Mouse (Mus musculus): ENCODE results near the gene Itga2b. TPM values are rescaled to one million over a fixed set of nuclear protein-coding genes. Genes with fewer than 3 reads are reported as not detected.
"Not testable (repeated sequence)": the region's sequence is repeated elsewhere in the genome, so short reads cannot be mapped to it uniquely, and the experiment has no call there.

Itga2b gene
- polyA plus RNA-seq, 1 experiment from 2014 or later, result 7.1 TPM

DNA sequence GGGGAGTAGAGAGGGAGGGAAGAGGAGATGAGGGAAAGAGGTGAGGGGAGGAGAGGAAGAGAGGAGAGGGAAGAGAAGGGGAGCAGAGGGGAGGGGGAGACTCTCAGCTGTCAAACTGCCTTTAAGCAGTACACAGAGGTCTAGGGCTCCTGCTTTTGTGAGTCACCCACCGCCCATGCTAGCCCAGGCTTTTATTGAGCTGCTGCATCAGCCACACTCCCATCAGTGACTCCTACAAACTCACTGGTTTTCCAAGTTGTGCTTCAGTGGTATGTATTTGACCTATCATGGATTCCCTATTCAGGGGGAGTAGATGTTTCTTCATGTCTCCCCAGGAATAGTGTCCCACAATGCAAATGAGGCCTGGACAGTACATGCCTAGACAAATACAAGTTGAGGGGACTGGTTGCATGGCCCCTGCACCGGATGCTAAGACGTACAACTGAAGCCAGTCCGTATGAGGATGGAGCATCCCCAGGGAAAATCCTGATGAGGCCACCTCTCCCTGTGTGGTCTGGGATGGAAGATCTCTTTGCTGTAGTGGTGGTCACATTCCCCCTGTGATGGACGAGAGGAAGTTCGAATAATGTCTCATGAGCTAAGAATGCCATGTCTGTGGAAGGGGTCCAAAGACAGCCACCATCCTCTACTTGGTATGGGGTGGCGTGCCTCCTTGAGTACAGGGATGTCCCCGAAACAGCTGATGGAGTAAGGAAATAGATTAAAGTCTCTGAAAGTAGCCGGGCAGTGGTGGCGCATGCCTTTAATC lies 54.7 kb downstream of the Itga2b start:
- WGBS, result 71% methylated on average over 10 of the region's 10 CpGs
- no peaks in the 10 kb centered on the region; the same call in 1 of the 2 replicates for H3K27me3 ChIP-seq
- H3K9me3 ChIP-seq, result no peaks in the 10 kb centered on the region
- no peaks in the 10 kb centered on the region for H3K36me3 ChIP-seq
- no peak overlapping the region for H3K27ac ChIP-seq (replicated peaks)
- ATAC-seq (ENCODE audit: low FRiP score, low read depth), result no peak
- H3K4me1 ChIP-seq, result 0 out of 2 replicates have a peak, but pooled peaks cover 3% of the 10 kb centered on the region
- H3K4me3 ChIP-seq, result no peak overlapping the region
- no peak overlapping the region for H3K4me2 ChIP-seq (replicated peaks)
- no peak overlapping the region for H3K9ac ChIP-seq (replicated peaks)

DNA sequence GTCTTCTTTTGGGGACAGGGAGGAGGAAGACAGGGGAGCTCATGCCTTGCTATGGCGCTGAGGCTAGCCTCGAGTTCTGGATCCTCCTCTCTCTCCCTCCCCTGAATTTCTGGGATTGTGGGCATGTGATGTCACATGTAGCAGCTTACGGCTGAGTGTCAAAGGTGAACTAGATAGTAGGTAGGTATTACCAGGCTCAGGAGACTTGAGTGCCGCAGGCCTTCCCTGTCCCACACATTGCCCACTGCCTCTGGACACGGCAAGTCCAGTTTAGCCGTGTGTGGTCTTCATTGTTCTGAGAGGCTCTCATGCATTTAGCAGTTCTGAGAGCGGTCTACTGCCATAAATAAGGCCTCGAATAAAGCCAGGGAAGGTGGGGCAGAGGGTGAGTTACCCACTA lies 56.9 kb downstream of the Itga2b start:
- no peak overlapping the region for H3K4me3 ChIP-seq
- H3K9me3 ChIP-seq, result no peaks in the 10 kb centered on the region
- H3K9ac ChIP-seq (replicated peaks), result no peak overlapping the region
- H3K4me2 ChIP-seq (replicated peaks), result no peak overlapping the region
- H3K36me3 ChIP-seq, result no peaks in the 10 kb centered on the region
- no peak overlapping the region for H3K27ac ChIP-seq (replicated peaks)
- 74% methylated on average over 8 of the region's 8 CpGs for WGBS
- 0 out of 2 replicates have a peak, but pooled peaks cover 3% of the 10 kb centered on the region for H3K4me1 ChIP-seq
- no peaks in the 10 kb centered on the region; the same call in 1 of the 2 replicates for H3K27me3 ChIP-seq
- no peak for ATAC-seq (ENCODE audit: low FRiP score, low read depth)

DNA sequence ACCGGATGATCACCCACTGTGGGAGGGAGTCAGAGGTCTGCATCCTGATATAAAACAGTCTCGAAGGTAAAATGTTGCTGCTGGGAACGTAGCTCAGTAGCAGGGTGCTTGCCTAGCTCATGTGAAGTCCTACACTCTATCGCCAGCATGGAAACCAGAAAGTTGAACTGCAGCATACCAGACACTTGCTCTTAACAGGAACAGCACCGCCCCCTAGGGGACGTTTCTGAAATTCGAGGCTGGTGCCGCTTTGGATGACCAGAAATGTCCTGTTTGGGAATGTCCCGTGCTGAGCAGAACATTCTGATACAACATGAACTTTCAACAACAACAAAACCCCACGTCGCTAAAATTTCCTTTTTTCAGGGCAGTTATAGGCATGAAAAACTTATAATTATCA lies 58.2 kb downstream of the Itga2b start:
- H3K9me3 ChIP-seq, result no peaks in the 10 kb centered on the region
- no peak for ATAC-seq (ENCODE audit: low FRiP score, low read depth)
- no peak overlapping the region for H3K27ac ChIP-seq (replicated peaks)
- no peak overlapping the region for H3K4me2 ChIP-seq (replicated peaks)
- H3K27me3 ChIP-seq, result no peaks in the 10 kb centered on the region; the same call in 1 of the 2 replicates
- 9% methylated on average over 11 of the region's 11 CpGs for WGBS
- peaks cover 10% of the 10 kb centered on the region for H3K4me1 ChIP-seq
- no peak overlapping the region for H3K9ac ChIP-seq (replicated peaks)
- H3K36me3 ChIP-seq, result no peaks in the 10 kb centered on the region
- H3K4me3 ChIP-seq, result no peak overlapping the region

DNA sequence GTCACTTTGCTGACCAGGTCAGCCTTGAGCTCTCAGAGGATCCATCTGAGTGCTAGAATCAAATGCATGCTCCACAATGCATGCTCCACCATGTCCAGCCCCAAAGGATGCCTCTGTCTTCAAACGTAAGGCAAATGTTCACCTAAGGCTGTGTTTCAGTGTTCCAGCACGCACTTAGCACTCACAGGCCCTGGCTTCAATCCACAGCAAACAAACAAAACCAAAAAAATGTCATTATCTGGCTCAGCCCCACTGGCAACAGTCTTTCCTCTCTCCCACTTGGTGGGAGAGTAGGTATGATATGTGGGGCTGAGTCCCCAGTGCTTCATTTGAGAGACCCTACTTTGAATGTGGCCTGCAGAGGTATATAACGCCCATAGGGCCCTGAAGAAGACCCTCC lies 58.9 kb downstream of the Itga2b start:
- no peak overlapping the region for H3K4me3 ChIP-seq
- peaks cover 17% of the 10 kb centered on the region for H3K4me1 ChIP-seq
- no peak overlapping the region for H3K27ac ChIP-seq (replicated peaks)
- no peak overlapping the region for H3K4me2 ChIP-seq (replicated peaks)
- no peaks in the 10 kb centered on the region; the same call in 1 of the 2 replicates for H3K27me3 ChIP-seq
- no peak for ATAC-seq (ENCODE audit: low FRiP score, low read depth)
- no peaks in the 10 kb centered on the region for H3K9me3 ChIP-seq
- H3K36me3 ChIP-seq, result no peaks in the 10 kb centered on the region
- no peak overlapping the region for H3K9ac ChIP-seq (replicated peaks)
- WGBS, result 87% methylated on average over 3 of the region's 3 CpGs

DNA sequence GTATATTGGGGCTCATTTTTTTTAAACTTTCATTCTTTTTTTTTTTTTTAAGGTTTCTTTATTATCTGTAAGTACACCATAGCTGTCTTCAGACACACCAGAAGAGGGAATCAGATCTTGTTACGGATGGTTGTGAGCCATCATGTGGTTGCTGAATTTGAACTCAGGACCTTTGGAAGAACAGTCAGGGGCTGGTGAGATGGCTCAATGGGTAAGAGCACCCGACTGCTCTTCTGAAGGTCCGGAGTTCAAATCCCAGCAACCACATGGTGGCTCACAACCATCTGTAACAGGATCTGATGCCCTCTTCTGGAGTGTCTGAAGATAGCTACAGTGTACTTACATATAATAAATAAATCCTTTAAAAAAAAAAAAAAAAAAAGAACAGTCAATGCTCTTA lies 59.6 kb downstream of the Itga2b start:
- H3K4me3 ChIP-seq; H3K27ac ChIP-seq (replicated peaks); ATAC-seq (ENCODE audit: low FRiP score, low read depth); H3K9me3 ChIP-seq; H3K4me2 ChIP-seq (replicated peaks); H3K36me3 ChIP-seq; H3K27me3 ChIP-seq; H3K9ac ChIP-seq (replicated peaks): not testable (repeated sequence)
- H3K4me1 ChIP-seq, result peaks cover 24% of the 10 kb centered on the region
- 96% methylated on average over 3 of the region's 3 CpGs for WGBS

DNA sequence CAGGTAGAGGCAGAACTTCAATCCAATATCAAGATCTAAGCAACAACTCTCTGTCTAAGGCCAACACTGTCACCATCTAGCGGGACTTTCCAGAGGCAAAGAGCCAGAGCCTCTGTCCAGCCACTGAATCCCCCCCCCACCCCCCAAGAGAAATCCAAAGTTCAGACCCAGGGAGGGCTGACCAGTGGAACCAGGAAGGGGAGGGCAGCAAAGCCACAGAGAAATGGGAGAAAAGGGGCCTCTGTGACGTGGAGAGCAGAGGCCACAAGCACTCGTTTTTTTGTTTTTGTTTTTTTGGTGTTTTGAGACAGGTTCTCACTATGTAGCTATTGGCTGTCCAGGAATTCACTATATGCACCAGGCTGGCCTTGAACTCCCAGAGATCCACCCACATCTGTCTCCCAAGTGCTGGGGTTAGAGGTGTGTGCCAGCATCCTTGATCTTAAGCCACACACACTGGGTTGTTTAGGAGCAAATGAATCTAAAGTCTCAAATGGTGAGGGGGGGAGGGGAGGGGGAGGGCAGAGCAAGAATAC lies 60.1 kb downstream of the Itga2b start:
- no peak for ATAC-seq (ENCODE audit: low FRiP score, low read depth)
- Histone ChIP-seq H3K9me3 (no peaks in the 10 kb centered on the region), H3K27me3 (no peaks in the 10 kb centered on the region; the same call in 1 of the 2 replicates), H3K9ac (replicated peaks) (no peak overlapping the region), H3K36me3 (no peaks in the 10 kb centered on the region), H3K4me1 (peaks cover 29% of the 10 kb centered on the region), H3K27ac (replicated peaks) (no peak overlapping the region), H3K4me3 (no peak overlapping the region), H3K4me2 (replicated peaks) (no peak overlapping the region)
- 79% methylated on average over 3 of the region's 3 CpGs for WGBS

DNA sequence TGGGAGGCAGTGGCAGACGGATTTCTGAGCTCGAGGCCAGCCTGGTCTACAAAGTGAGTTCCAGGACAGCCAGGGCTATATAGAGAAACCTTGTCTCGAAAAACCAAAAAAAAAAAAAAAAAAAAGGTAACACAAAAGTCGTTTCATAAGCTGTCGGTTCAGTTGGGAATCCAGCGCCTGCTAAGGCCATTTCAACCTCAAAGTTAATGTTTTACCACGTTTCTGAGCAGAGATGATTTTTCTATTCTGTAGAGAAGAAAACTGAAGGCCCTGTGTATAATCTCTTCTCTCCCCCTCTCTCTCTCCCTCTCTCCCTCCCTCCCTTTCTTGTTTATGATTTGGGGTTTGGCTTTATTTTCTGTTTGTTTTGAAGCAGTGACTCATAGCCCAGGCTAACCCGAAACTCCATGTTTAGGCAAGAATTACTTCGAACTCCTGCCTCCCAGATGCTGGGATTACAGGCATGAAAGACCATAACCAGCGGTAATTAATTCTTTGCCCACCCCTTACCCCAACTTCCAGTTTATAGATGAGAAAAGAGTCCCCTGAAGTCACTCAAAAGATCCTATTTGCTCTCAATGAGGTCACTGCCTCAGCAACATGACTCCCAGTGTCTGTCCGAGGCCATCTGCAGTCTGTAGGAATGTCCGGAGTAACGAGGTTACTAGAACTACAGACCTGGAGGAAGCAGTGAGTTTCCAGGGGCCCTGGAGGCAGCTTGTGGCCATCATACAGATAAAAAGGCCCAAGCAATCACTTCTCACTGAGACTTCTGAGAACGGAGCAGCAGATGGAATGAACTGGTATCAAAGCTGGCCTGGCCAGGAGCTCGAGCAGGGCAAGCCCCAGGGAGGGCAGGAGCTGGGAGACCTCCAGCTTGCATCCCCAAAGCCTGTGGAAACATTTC lies 60.8 kb downstream of the Itga2b start:
- Histone ChIP-seq H3K9ac (replicated peaks) (0 out of 2 replicates have a peak overlapping the region, but pooled peaks have one; percentile 34), H3K4me2 (replicated peaks) (peak overlapping the region; percentile 90), H3K36me3 (peaks cover 6% of the 10 kb centered on the region), H3K27me3 (no peaks in the 10 kb centered on the region; the same call in 1 of the 2 replicates), H3K9me3 (no peaks in the 10 kb centered on the region), H3K4me3 (peak overlapping the region; percentile 83), H3K27ac (replicated peaks) (peak overlapping the region; percentile 63; the same call in 1 of the 2 replicates), H3K4me1 (peaks cover 34% of the 10 kb centered on the region)
- no peak for ATAC-seq (ENCODE audit: low FRiP score, low read depth)
- 47% methylated on average over 15 of the region's 15 CpGs for WGBS

DNA sequence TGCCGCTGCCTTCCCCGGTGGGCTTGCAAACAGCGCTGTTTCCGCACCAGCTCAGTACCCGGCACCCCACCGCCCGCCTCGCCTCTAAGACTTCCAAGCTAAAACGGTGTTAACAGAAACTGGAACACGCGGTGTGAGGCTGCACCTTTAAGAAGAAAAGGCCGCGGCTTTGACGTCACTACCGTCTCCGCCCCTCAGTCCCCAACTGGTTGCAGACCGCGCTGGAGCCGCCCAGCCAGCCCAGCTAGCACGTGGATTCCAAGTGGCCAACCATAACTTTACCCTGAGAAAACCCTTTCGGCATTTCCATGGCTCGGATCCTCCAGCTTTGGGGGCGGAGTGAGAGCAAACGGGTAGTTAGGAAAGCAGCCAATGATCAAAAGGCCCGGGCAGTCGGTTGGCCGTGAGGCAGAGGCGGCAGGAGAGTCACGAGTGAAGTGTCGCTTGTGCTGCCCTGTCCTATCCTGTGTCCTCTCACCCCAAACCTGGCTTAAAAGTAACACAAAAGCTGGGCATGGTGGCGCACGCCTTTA lies 61.5 kb downstream of the Itga2b start:
- WGBS, result under 1% methylated on average over 32 of the region's 32 CpGs
- peak overlapping the region; percentile 34; the same call in 1 of the 2 replicates for H3K9ac ChIP-seq (replicated peaks)
- H3K4me3 ChIP-seq, result peak overlapping the region; percentile 83
- peak overlapping the region; percentile 90 for H3K4me2 ChIP-seq (replicated peaks)
- peaks cover 34% of the 10 kb centered on the region for H3K4me1 ChIP-seq
- no peaks in the 10 kb centered on the region; the same call in 1 of the 2 replicates for H3K27me3 ChIP-seq
- peak overlapping the region; percentile 85 for H3K27ac ChIP-seq (replicated peaks)
- ATAC-seq (ENCODE audit: low FRiP score, low read depth), result peak; percentile 83
- no peaks in the 10 kb centered on the region for H3K9me3 ChIP-seq
- peaks cover 13% of the 10 kb centered on the region for H3K36me3 ChIP-seq

DNA sequence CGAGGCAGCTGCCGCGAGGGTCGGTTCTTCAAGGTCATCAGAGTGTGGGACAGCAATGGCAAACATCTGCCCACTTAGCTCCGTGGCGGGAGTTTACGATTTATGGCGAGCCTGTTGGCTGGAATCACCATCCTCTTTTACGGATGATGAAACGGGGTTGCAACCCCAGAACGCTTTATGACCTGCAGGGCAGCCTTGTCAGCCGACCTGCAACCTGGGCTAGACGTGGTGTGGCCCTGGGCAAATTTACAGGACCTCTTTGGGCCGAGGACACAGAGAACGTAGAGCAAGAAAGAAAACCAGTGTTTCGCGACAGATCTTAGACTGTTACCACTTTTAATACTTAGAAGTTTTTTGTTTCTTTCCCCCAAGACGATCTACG lies 62.1 kb downstream of the Itga2b start, which contains the start of gene Slc25a39:
Slc25a39 (minus strand) TSS at position 113 of the 382 bp plus-strand sequence.
- Histone ChIP-seq H3K36me3 (peaks cover 19% of the 10 kb centered on the region), H3K27ac (replicated peaks) (peak within 1 kb of the TSS; percentile 85), H3K4me2 (replicated peaks) (peak within 1 kb of the TSS; percentile 90), H3K4me1 (peaks cover 34% of the 10 kb centered on the region), H3K9me3 (no peaks in the 10 kb centered on the region), H3K4me3 (peak within 1 kb of the TSS; percentile 83), H3K27me3 (no peaks in the 10 kb centered on the region; the same call in 1 of the 2 replicates), H3K9ac (replicated peaks) (peak within 1 kb of the TSS; percentile 86)
- WGBS, result 2% methylated on average over 19 of the region's 19 CpGs
- ATAC-seq (ENCODE audit: low FRiP score, low read depth), result no peak

DNA sequence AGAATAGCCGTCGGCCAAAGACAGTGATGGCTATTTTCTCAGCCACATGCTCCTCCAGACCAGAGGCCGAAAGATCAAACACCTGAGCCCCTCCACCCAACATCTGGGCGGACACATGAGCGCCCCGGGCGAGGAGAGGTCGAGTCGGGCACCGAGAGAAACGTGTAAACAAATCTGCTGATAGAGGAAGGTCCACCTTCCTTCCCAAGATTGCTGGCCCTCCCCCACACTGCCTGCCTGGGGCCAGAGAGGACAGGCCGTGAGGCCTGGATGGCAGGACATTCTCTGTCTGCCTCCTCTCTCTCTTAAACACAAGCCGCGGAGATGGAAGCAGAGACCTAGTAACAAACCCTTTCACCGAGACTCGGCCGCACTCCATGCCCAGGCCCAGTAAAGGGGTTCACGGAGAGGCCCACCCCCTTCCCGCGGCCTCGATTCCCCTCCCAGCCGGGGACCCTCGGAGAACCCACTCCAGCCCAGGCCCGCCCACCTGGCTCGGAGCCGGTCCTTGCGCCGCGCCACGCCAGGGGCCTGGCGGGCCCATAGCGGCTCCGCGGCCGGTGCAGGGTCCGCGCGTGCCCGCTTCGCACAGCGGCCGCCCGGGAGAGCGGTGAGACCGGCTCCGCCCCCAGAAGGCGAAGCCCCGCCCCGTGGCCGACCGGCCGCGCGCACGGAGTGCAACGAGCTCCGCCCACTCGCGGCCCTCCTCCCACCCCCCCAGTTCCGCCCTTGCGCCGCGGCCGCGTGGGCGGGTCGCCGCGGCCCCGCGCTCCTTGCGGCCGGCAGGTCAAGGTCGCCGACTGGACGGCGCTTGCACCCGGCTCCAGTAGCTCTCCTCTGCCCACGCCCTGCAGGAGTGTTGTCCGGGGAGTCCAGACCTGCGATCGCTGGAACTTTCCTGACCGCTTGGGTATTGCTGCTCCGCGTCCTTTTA lies 62.8 kb downstream of the Itga2b start:
- peak; percentile 68 for ATAC-seq (ENCODE audit: low FRiP score, low read depth)
- H3K27me3 ChIP-seq, result no peaks in the 10 kb centered on the region; the same call in 1 of the 2 replicates
- peak overlapping the region; percentile 83 for H3K4me3 ChIP-seq
- peak overlapping the region; percentile 90 for H3K4me2 ChIP-seq (replicated peaks)
- H3K9me3 ChIP-seq, result no peaks in the 10 kb centered on the region
- H3K27ac ChIP-seq (replicated peaks), result peak overlapping the region; percentile 85
- H3K4me1 ChIP-seq, result peaks cover 34% of the 10 kb centered on the region
- peaks cover 26% of the 10 kb centered on the region for H3K36me3 ChIP-seq
- H3K9ac ChIP-seq (replicated peaks), result peak overlapping the region; percentile 86
- under 1% methylated on average over 80 of the region's 85 CpGs for WGBS

All from midbrain, embryonic 12.5 days (tissue).